Mouse (Mus musculus) adrenal gland, postnatal 4 days (tissue): ENCODE results near the gene Nkain1. TPM values are rescaled to one million over a fixed set of nuclear protein-coding genes. Genes with fewer than 3 reads are reported as not detected.

Experiments used
- DNase-seq, 2 experiments: peaks; one replicate each; pipeline ENCODE4 v3.0.0; 2021 to 2022; ENCODE audit warnings: low spot score in 2 of 2, mixed read lengths in 2 of 2
- long read RNA-seq, 2 experiments: library from polyadenylated mRNA; stranded (forward); transcript quantifications; one replicate each; pipeline ENCODE4 v2.0.0; 2021
- total RNA-seq, 2 experiments: library from RNA; stranded (reverse); gene quantifications; 2 replicates each; pipeline ENCODE4 v1.2.3; 2021

Gene Nkain1
- 10 to 100 TPM in 1 of 2 experiments, 1 to 10 TPM in 1; 7.8 to 13.1 TPM for total RNA-seq
- long read RNA-seq, experiment 1, partial matches to known transcripts: 0 of 5 reads
- long read RNA-seq, experiment 1, other reads (novel, unspliced or antisense): 2 of 5 reads
- long read RNA-seq, experiment 2, partial matches to known transcripts: 0 of 3 reads
- long read RNA-seq, experiment 2, other reads (novel, unspliced or antisense): 0 of 3 reads

- no peak for DNase-seq
Observed at GRCm38 (mm10) chr4:130574048-130574413, at the start of gene Nkain1. Nkain1 (minus strand) TSS chr4:130574173.

- no peak for DNase-seq
Observed at GRCm38 (mm10) chr4:130578734-130579274, 4.8 kb upstream of the Nkain1 start.

- no peak for DNase-seq
Observed at GRCm38 (mm10) chr4:130577081-130577480, 3.1 kb upstream of the Nkain1 start.

- DNase-seq: no peak
Observed at GRCm38 (mm10) chr4:130576247-130576931, 2.4 kb upstream of the Nkain1 start.

- DNase-seq: no peak
Observed at GRCm38 (mm10) chr4:130575533-130575932, 1.6 kb upstream of the Nkain1 start.

GRCm38 (mm10) chr4:130574861-130575460, 988 bp upstream of the Nkain1 start:
- DNase-seq: no peak

GRCm38 (mm10) chr4:130573351-130574047, 474 bp downstream of the Nkain1 start:
- no peak for DNase-seq

- no peak for DNase-seq
Observed at GRCm38 (mm10) chr4:130573012-130573350, 992 bp downstream of the Nkain1 start.

GRCm38 (mm10) chr4:130572545-130572944, 1.4 kb downstream of the Nkain1 start:
- no peak for DNase-seq

GRCm38 (mm10) chr4:130570941-130571720, 2.8 kb downstream of the Nkain1 start:
- DNase-seq: no peak

- DNase-seq: no peak
Observed at GRCm38 (mm10) chr4:130568043-130568978, 5.7 kb downstream of the Nkain1 start.

- no peak for DNase-seq
Observed at GRCm38 (mm10) chr4:130563820-130564219, 10.2 kb downstream of the Nkain1 start.

- no peak for DNase-seq
Observed at GRCm38 (mm10) chr4:130563260-130563756, 10.7 kb downstream of the Nkain1 start.

- no peak for DNase-seq
Observed at GRCm38 (mm10) chr4:130560576-130561310, 13.2 kb downstream of the Nkain1 start.

- DNase-seq: no peak
Observed at GRCm38 (mm10) chr4:130559220-130559619, 14.8 kb downstream of the Nkain1 start.

GRCm38 (mm10) chr4:130557852-130558251, 16.1 kb downstream of the Nkain1 start:
- DNase-seq: no peak

- DNase-seq: no peak
Observed at GRCm38 (mm10) chr4:130556992-130557391, 17.0 kb downstream of the Nkain1 start.

- no peak for DNase-seq
Observed at GRCm38 (mm10) chr4:130556224-130556623, 17.7 kb downstream of the Nkain1 start.

- no peak for DNase-seq
Observed at GRCm38 (mm10) chr4:130553121-130553448, 20.9 kb downstream of the Nkain1 start.
